Mouse (Mus musculus): ENCODE results near the gene Tgm6. TPM values are rescaled to one million over a fixed set of nuclear protein-coding genes. Genes with fewer than 3 reads are reported as not detected.

Tgm6 gene
- polyA plus RNA-seq, 1 experiment from 2014 or later, result not detected

GRCm38 (mm10) chr2:130143011-130143410 is 30.8 kb downstream of the Tgm6 start:
- Histone ChIP-seq H3K9me3 (ENCODE audit: control insufficient read depth, low read length) (no peaks in the 10 kb centered on the region), H3K27me3 (ENCODE audit: control insufficient read depth, insufficient read depth, low read length) (no peaks in the 10 kb centered on the region), H3K27ac (ENCODE audit: low read depth, low read length) (no peak overlapping the region), H3K36me3 (ENCODE audit: control insufficient read depth, insufficient read depth, low read length) (no peaks in the 10 kb centered on the region), H3K4me3 (ENCODE audit: low read length) (no peak overlapping the region), H3K9ac (ENCODE audit: low read depth, low read length) (no peak overlapping the region), H3K4me2 (replicated peaks; ENCODE audit: low read depth, low read length) (no peak overlapping the region), H3K4me1 (ENCODE audit: control insufficient read depth, insufficient read depth, low read length) (no peaks in the 10 kb centered on the region)
- 92% methylated on average over 8 of the region's 8 CpGs for WGBS
- ATAC-seq (ENCODE audit: low FRiP score, low TSS enrichment), result no peak

- ATAC-seq (ENCODE audit: low FRiP score, low TSS enrichment), result no peak
- no peaks in the 10 kb centered on the region for H3K36me3 ChIP-seq (ENCODE audit: control insufficient read depth, insufficient read depth, low read length)
- 81% methylated on average over 23 of the region's 23 CpGs for WGBS
- H3K4me2 ChIP-seq (replicated peaks; ENCODE audit: low read depth, low read length), result no peak overlapping the region
- H3K4me3 ChIP-seq (ENCODE audit: low read length), result no peak overlapping the region
- no peaks in the 10 kb centered on the region for H3K4me1 ChIP-seq (ENCODE audit: control insufficient read depth, insufficient read depth, low read length)
- H3K9ac ChIP-seq (ENCODE audit: low read depth, low read length), result no peak overlapping the region
- H3K9me3 ChIP-seq (ENCODE audit: control insufficient read depth, low read length), result no peaks in the 10 kb centered on the region
- H3K27ac ChIP-seq (ENCODE audit: low read depth, low read length), result no peak overlapping the region
- H3K27me3 ChIP-seq (ENCODE audit: control insufficient read depth, insufficient read depth, low read length), result no peaks in the 10 kb centered on the region
These were observed 32.6 kb downstream of the Tgm6 start for GRCm38 (mm10) chr2:130144703-130145324.

- Histone ChIP-seq H3K36me3 (ENCODE audit: control insufficient read depth, insufficient read depth, low read length) (no peaks in the 10 kb centered on the region), H3K9me3 (ENCODE audit: control insufficient read depth, low read length) (no peaks in the 10 kb centered on the region), H3K4me2 (replicated peaks; ENCODE audit: low read depth, low read length) (no peak overlapping the region), H3K4me1 (ENCODE audit: control insufficient read depth, insufficient read depth, low read length) (no peaks in the 10 kb centered on the region), H3K27ac (ENCODE audit: low read depth, low read length) (no peak overlapping the region), H3K4me3 (ENCODE audit: low read length) (no peak overlapping the region), H3K27me3 (ENCODE audit: control insufficient read depth, insufficient read depth, low read length) (no peaks in the 10 kb centered on the region), H3K9ac (ENCODE audit: low read depth, low read length) (no peak overlapping the region)
- WGBS, result 78% methylated on average over 5 of the region's 5 CpGs
- ATAC-seq (ENCODE audit: low FRiP score, low TSS enrichment), result no peak
These were observed 34.0 kb downstream of the Tgm6 start for GRCm38 (mm10) chr2:130146089-130146668.

GRCm38 (mm10) chr2:130155171-130155570 is 43.0 kb downstream of the Tgm6 start:
- Histone ChIP-seq H3K27me3 (ENCODE audit: control insufficient read depth, insufficient read depth, low read length) (no peaks in the 10 kb centered on the region), H3K9ac (ENCODE audit: low read depth, low read length) (no peak overlapping the region), H3K4me1 (ENCODE audit: control insufficient read depth, insufficient read depth, low read length) (no peaks in the 10 kb centered on the region), H3K27ac (ENCODE audit: low read depth, low read length) (no peak overlapping the region), H3K36me3 (ENCODE audit: control insufficient read depth, insufficient read depth, low read length) (no peaks in the 10 kb centered on the region), H3K4me2 (replicated peaks; ENCODE audit: low read depth, low read length) (no peak overlapping the region), H3K4me3 (ENCODE audit: low read length) (no peak overlapping the region), H3K9me3 (ENCODE audit: control insufficient read depth, low read length) (no peaks in the 10 kb centered on the region)
- WGBS, result 78% methylated on average over 3 of the region's 3 CpGs
- ATAC-seq (ENCODE audit: low FRiP score, low TSS enrichment), result no peak

GRCm38 (mm10) chr2:130155851-130156250 is 43.6 kb downstream of the Tgm6 start:
- no peak overlapping the region for H3K4me2 ChIP-seq (replicated peaks; ENCODE audit: low read depth, low read length)
- no peak overlapping the region for H3K27ac ChIP-seq (ENCODE audit: low read depth, low read length)
- ATAC-seq (ENCODE audit: low FRiP score, low TSS enrichment), result no peak
- H3K27me3 ChIP-seq (ENCODE audit: control insufficient read depth, insufficient read depth, low read length), result no peaks in the 10 kb centered on the region
- H3K4me3 ChIP-seq (ENCODE audit: low read length), result no peak overlapping the region
- no peak overlapping the region for H3K9ac ChIP-seq (ENCODE audit: low read depth, low read length)
- no peaks in the 10 kb centered on the region for H3K36me3 ChIP-seq (ENCODE audit: control insufficient read depth, insufficient read depth, low read length)
- H3K9me3 ChIP-seq (ENCODE audit: control insufficient read depth, low read length), result no peaks in the 10 kb centered on the region
- no peaks in the 10 kb centered on the region for H3K4me1 ChIP-seq (ENCODE audit: control insufficient read depth, insufficient read depth, low read length)

GRCm38 (mm10) chr2:130157231-130158087 is 45.2 kb downstream of the Tgm6 start:
- no peak overlapping the region for H3K9ac ChIP-seq (ENCODE audit: low read depth, low read length)
- no peaks in the 10 kb centered on the region for H3K36me3 ChIP-seq (ENCODE audit: control insufficient read depth, insufficient read depth, low read length)
- H3K9me3 ChIP-seq (ENCODE audit: control insufficient read depth, low read length), result no peaks in the 10 kb centered on the region
- no peaks in the 10 kb centered on the region for H3K27me3 ChIP-seq (ENCODE audit: control insufficient read depth, insufficient read depth, low read length)
- WGBS, result 76% methylated on average over 14 of the region's 14 CpGs
- no peak for ATAC-seq (ENCODE audit: low FRiP score, low TSS enrichment)
- no peak overlapping the region for H3K27ac ChIP-seq (ENCODE audit: low read depth, low read length)
- H3K4me1 ChIP-seq (ENCODE audit: control insufficient read depth, insufficient read depth, low read length), result no peaks in the 10 kb centered on the region
- no peak overlapping the region for H3K4me3 ChIP-seq (ENCODE audit: low read length)
- H3K4me2 ChIP-seq (replicated peaks; ENCODE audit: low read depth, low read length), result no peak overlapping the region

- 54% methylated on average over 4 of the region's 4 CpGs for WGBS
- Histone ChIP-seq H3K9ac (ENCODE audit: low read depth, low read length) (no peak overlapping the region), H3K27ac (ENCODE audit: low read depth, low read length) (no peak overlapping the region), H3K27me3 (ENCODE audit: control insufficient read depth, insufficient read depth, low read length) (no peaks in the 10 kb centered on the region), H3K4me3 (ENCODE audit: low read length) (no peak overlapping the region), H3K4me2 (replicated peaks; ENCODE audit: low read depth, low read length) (no peak overlapping the region), H3K4me1 (ENCODE audit: control insufficient read depth, insufficient read depth, low read length) (no peaks in the 10 kb centered on the region), H3K36me3 (ENCODE audit: control insufficient read depth, insufficient read depth, low read length) (no peaks in the 10 kb centered on the region), H3K9me3 (ENCODE audit: control insufficient read depth, low read length) (no peaks in the 10 kb centered on the region)
- ATAC-seq (ENCODE audit: low FRiP score, low TSS enrichment), result no peak
These were observed 45.8 kb downstream of the Tgm6 start for GRCm38 (mm10) chr2:130158088-130158437.

- no peak overlapping the region for H3K4me2 ChIP-seq (replicated peaks; ENCODE audit: low read depth, low read length)
- H3K36me3 ChIP-seq (ENCODE audit: control insufficient read depth, insufficient read depth, low read length), result peaks cover 10% of the 10 kb centered on the region; the same call in 1 of the 2 replicates
- H3K4me1 ChIP-seq (ENCODE audit: control insufficient read depth, insufficient read depth, low read length), result no peaks in the 10 kb centered on the region
- no peak overlapping the region for H3K4me3 ChIP-seq (ENCODE audit: low read length)
- no peak for ATAC-seq (ENCODE audit: low FRiP score, low TSS enrichment)
- H3K27me3 ChIP-seq (ENCODE audit: control insufficient read depth, insufficient read depth, low read length), result no peaks in the 10 kb centered on the region
- H3K9me3 ChIP-seq (ENCODE audit: control insufficient read depth, low read length), result no peaks in the 10 kb centered on the region
- no peak overlapping the region for H3K9ac ChIP-seq (ENCODE audit: low read depth, low read length)
- no peak overlapping the region for H3K27ac ChIP-seq (ENCODE audit: low read depth, low read length)
- WGBS, result 79% methylated on average over 5 of the region's 5 CpGs
These were observed 50.5 kb downstream of the Tgm6 start for GRCm38 (mm10) chr2:130162701-130163100.
